Mouse (Mus musculus) myocyte (in vitro differentiated cells): ENCODE measurements around the gene 2510009E07Rik.

Experiments used
- MYOD1 ChIP-seq, 3 experiments: IDR thresholded peaks; one replicate each; pipeline ENCODE4 v1.6.1; 2011; ENCODE audit warnings: control low read depth in 2 of 3, low read depth in 2 of 3, mild to moderate bottlenecking in 2 of 3, moderate library complexity in 1 of 3; ENCODE audit not compliant: insufficient read length in 2 of 3, control insufficient read depth in 1 of 3
- MYOG ChIP-seq, 3 experiments: IDR thresholded peaks; one replicate each; pipeline ENCODE4 v1.6.1; 2011; ENCODE audit warnings: control low read depth in 2 of 3, low read depth in 2 of 3, mild to moderate bottlenecking in 2 of 3; ENCODE audit not compliant: insufficient read length in 2 of 3, control insufficient read depth in 1 of 3, insufficient read depth in 1 of 3
- POLR2A ChIP-seq: IDR thresholded peaks from one replicate; pipeline ENCODE4 v1.6.1; 2011; ENCODE audit warnings: low read depth, mild to moderate bottlenecking, control low read depth, moderate library complexity; ENCODE audit not compliant: insufficient read length
- POLR2AphosphoS2 ChIP-seq: IDR thresholded peaks from one replicate; pipeline ENCODE4 v1.6.1; 2011; ENCODE audit warnings: low read depth, control low read depth; ENCODE audit not compliant: insufficient read length
- REST ChIP-seq: IDR thresholded peaks from one replicate; pipeline ENCODE4 v1.6.1; 2011; ENCODE audit warnings: mild to moderate bottlenecking, control low read depth, moderate library complexity; ENCODE audit not compliant: insufficient read depth, insufficient read length
- USF1 ChIP-seq: IDR thresholded peaks from one replicate; pipeline ENCODE4 v1.6.1; 2011; ENCODE audit warnings: low read depth, mild to moderate bottlenecking, control low read depth, moderate library complexity

DNA sequence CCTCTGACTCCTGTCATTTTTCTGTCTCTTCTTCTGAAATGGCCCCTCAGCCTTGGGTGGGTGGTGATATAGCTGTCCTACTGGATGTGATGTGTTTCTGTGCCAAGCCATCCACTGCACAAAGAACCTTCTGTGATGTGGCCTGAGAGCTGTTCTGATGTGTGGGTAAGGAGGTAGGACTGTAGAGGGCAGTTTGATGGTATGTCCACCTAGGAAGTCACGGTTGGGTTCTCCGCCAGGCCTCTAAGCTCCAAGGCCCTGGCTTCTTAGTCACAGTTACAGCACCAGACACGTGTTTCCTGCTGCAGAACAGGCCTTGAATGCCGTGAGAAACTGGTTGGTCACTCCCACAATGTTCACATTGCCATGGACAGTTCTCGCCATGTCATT lies 86.8 kb downstream of the 2510009E07Rik start:
- no peak for TF ChIP-seq POLR2AphosphoS2
- no peak for TF ChIP-seq REST
- no peak for TF ChIP-seq MYOG (IDR thresholded peaks at IDR 0.05; ENCODE audit: control insufficient read depth in 1 of 3, insufficient read depth in 1 of 3, insufficient read length in 2 of 3, low read depth in 2 of 3)
- TF ChIP-seq POLR2A = no peak
- TF ChIP-seq MYOD1 (IDR thresholded peaks at IDR 0.05; ENCODE audit: control insufficient read depth in 1 of 3, insufficient read length in 2 of 3, low read depth in 2 of 3) = no peak
- TF ChIP-seq USF1 = no peak
